Mouse (Mus musculus) heart, embryonic 14.5 days (tissue): Measurements from ENCODE around the gene Vipas39. TPM values are rescaled to one million over a fixed set of nuclear protein-coding genes. Genes with fewer than 3 reads are reported as not detected.
"Not testable (repeated sequence)": the region's sequence is repeated elsewhere in the genome, so short reads cannot be mapped to it uniquely, and the experiment has no call there.

Experiments
- ATAC-seq: fragments of 200-750 bp; cut with Nextera tagmentation; 2 replicates; pipeline ENCODE4 v1.8.0; 2017; ENCODE audit warnings: low read depth, moderate TSS enrichment; ENCODE audit not compliant: insufficient number of reproducible peaks, insufficient read depth, low FRiP score
- H3K27ac ChIP-seq, 2 experiments: fragments of 200-500 bp in 1 of 2; fragments of 300-500 bp in 1 of 2; sonication (generic) in 1 of 2; replicated peaks in 1 of 2; 2 replicates each; pipeline ENCODE4 v1.5.1; 2012 to 2014; ENCODE audit warnings: low read depth in 2 of 2, low read length in 2 of 2, control low read depth in 1 of 2, mild to moderate bottlenecking in 1 of 2, mixed read lengths in 1 of 2; ENCODE audit not compliant: control insufficient read depth in 1 of 2, insufficient read depth in 1 of 2
- H3K27me3 ChIP-seq: fragments of 300-500 bp; sonication (generic); 2 replicates; pipeline ENCODE4 v1.6.1; 2014; ENCODE audit warnings: mild to moderate bottlenecking, low read length, control low read depth; ENCODE audit not compliant: control insufficient read depth, insufficient read depth
- H3K36me3 ChIP-seq: fragments of 300-500 bp; sonication (generic); 2 replicates; pipeline ENCODE4 v1.6.1; 2014; ENCODE audit warnings: mild to moderate bottlenecking, control low read depth, low read length, mixed read lengths; ENCODE audit not compliant: control insufficient read depth, insufficient read depth
- H3K4me1 ChIP-seq, 2 experiments: fragments of 200-500 bp in 1 of 2; fragments of 300-500 bp in 1 of 2; sonication (generic) in 1 of 2; 2 replicates each; pipeline ENCODE4 v1.6.1; 2012 to 2014; ENCODE audit warnings: low read length in 2 of 2, control low read depth in 1 of 2, mixed read lengths in 1 of 2; ENCODE audit not compliant: control insufficient read depth in 2 of 2, insufficient read depth in 2 of 2
- H3K4me2 ChIP-seq: fragments of 300-500 bp; sonication (generic); 2 replicates; pipeline ENCODE4 v1.6.1; 2014; ENCODE audit warnings: mild to moderate bottlenecking, low read length
- H3K4me3 ChIP-seq, 2 experiments: fragments of 200-500 bp in 1 of 2; fragments of 300-500 bp in 1 of 2; sonication (generic) in 1 of 2; 2 replicates each; pipeline ENCODE4 v1.5.1; 2012 to 2014; ENCODE audit warnings: low read length in 2 of 2, mild to moderate bottlenecking in 2 of 2, control low read depth in 1 of 2, low read depth in 1 of 2, moderate library complexity in 1 of 2; ENCODE audit not compliant: control insufficient read depth in 1 of 2, insufficient read depth in 1 of 2
- H3K9ac ChIP-seq: fragments of 300-500 bp; sonication (generic); 2 replicates; pipeline ENCODE4 v1.6.1; 2014; ENCODE audit warnings: mild to moderate bottlenecking, low read length
- H3K9me3 ChIP-seq: fragments of 300-500 bp; sonication (generic); 2 replicates; pipeline ENCODE4 v1.6.1; 2016; ENCODE audit warnings: low read length, control low read depth; ENCODE audit not compliant: control insufficient read depth
- WGBS: fragments of 180-500 bp; shearing (Covaris S2); extraction: QIAGEN DNeasy Blood & Tissue Kit; methylation state at CpG from one replicate; pipeline ENCODE4 v1.1.7; 2014; 5-methylcytosine and 5-hydroxymethylcytosine counted together
- polyA plus RNA-seq: library from polyadenylated mRNA; unstranded; fragments of >200 nt; fragmentation: Nextera tagmentation; extraction: Ambion mirVana; gene quantifications from 2 replicates; pipeline ENCODE4 v1.2.1, GENCODE M21; 2014

The Vipas39 gene
- polyA plus RNA-seq, 1 experiment from 2014 or later, result 39.2 TPM

DNA sequence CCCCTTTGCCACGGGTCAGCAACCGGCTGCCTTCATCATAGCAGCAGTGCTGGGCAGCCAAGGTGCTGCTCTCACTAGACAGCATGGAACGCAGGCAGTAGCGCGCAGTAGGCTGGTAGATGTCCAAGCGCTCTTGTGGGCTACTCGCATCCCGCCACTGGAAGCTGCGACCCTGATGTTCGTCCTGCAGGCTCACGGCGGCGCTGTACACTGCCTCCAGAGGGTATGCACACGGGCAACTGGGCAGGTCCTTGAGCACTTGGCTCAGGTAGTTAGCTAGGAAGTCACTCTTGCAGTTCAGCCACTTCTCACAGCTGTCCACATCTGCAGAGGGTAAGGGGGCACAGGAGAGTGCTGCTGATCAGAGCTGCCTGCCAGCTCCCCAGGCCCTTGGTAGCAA lies 13.8 kb upstream of the Vipas39 start:
- peaks cover 18% of the 10 kb centered on the region for H3K36me3 ChIP-seq
- H3K9me3 ChIP-seq, result no peaks in the 10 kb centered on the region
- H3K27ac ChIP-seq, result no peak overlapping the region
- H3K27me3 ChIP-seq, result no peaks in the 10 kb centered on the region
- no peak overlapping the region for H3K9ac ChIP-seq
- no peak for ATAC-seq
- 58% methylated on average over 14 of the region's 14 CpGs for WGBS
- no peak overlapping the region for H3K4me2 ChIP-seq
- peaks cover 15 to 29% of the 10 kb centered on the region in 2 experiments for H3K4me1 ChIP-seq
- no peak overlapping the region for H3K4me3 ChIP-seq

DNA sequence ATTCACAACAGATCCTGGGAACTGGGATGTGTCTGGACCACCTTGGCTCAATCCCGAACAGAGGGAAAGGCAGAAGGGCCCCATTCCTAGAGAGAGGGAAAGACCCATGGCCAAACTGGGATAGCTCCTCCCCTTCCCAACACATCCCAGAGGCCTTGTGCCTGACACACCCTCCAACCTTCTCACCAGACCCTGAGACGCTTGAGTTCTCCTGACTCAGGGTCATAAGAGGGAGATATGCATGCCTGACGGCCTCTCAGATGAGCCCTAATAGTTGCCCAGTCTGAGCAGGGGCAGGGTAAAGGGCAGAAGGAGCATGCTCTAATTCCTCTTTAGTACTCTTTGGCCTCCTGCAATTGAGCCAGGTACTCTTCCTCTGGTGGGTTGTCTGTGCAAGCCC lies 13.3 kb upstream of the Vipas39 start:
- no peak overlapping the region for H3K9ac ChIP-seq
- H3K4me1 ChIP-seq, result peaks cover 15 to 29% of the 10 kb centered on the region in 2 experiments
- ATAC-seq, result no peak
- H3K27me3 ChIP-seq, result no peaks in the 10 kb centered on the region
- H3K4me2 ChIP-seq, result no peak overlapping the region
- WGBS, result 35% methylated on average over 3 of the region's 3 CpGs
- peak overlapping the region in 1 of 2 experiments; percentile 80; a peak in 2 of 4 replicates for H3K27ac ChIP-seq
- H3K36me3 ChIP-seq, result peaks cover 24% of the 10 kb centered on the region
- no peak overlapping the region for H3K4me3 ChIP-seq
- H3K9me3 ChIP-seq, result no peaks in the 10 kb centered on the region

DNA sequence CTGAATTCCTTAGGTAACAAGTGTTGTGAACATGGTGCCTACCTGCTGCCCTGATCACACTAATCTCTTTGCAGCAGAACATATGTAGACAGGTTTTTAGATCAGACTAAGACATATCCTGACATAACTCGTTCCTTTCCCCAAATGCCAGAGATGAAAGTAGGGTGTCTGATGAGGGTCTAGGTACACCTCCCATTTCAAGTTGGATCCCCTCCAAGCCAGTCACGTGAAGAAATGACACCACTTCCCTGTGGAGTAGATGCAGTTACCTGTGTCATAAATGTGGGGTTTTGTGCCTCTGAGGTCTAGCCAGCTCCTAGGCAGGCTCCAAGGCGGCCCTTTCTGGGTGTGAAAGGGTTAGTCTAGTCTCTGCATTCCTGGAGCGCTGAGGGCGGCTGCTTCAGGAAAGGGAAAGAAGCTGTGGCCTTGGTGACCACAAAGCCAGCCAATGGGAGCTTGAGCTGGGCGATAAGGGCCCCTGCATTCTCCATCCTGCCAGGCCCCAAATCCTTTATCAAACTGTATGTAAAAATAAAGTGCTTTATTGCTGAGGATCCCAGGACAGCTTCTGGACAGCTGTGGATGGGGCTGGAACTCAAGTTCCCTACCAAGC lies 12.2 kb upstream of the Vipas39 start:
- 0 out of 2 replicates have a peak overlapping the region, but pooled peaks have one; percentile 10 for H3K9ac ChIP-seq
- H3K36me3 ChIP-seq, result peaks cover 35% of the 10 kb centered on the region
- peak; percentile 84 for ATAC-seq
- no peaks in the 10 kb centered on the region for H3K27me3 ChIP-seq
- H3K4me3 ChIP-seq, result peak overlapping the region in 1 of 2 experiments; percentile 9; a peak in 1 of 4 replicates
- WGBS, result 8% methylated on average over 6 of the region's 6 CpGs
- peaks cover 15 to 29% of the 10 kb centered on the region in 2 experiments for H3K4me1 ChIP-seq
- no peaks in the 10 kb centered on the region for H3K9me3 ChIP-seq
- H3K27ac ChIP-seq, result peak overlapping the region; percentile 50 to 82; a peak in 3 of 4 replicates
- peak overlapping the region; percentile 57 for H3K4me2 ChIP-seq

DNA sequence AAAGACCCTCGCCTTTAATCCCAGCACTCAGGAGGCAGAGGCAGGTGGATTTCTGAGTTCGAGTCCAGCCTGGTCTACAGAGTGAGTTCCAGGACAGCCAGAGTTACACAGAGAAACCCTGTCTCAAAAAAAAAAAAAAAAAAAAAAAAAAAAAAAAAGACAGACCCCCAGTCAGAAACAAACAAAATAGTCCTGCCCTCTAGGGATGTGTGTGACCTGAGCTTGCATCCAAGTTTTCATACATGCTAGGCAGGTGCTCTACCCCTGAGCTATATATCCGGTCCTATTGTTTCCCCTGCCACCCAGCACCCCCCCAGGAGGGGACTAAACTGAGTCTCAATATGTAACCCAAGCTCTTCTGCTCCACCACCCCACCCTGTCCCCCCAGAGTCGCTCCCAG lies 11.2 kb upstream of the Vipas39 start:
- not testable (repeated sequence) for ATAC-seq, H3K9ac ChIP-seq, H3K9me3 ChIP-seq, H3K4me2 ChIP-seq, H3K27me3 ChIP-seq, H3K4me3 ChIP-seq
- peaks cover 15 to 25% of the 10 kb centered on the region in 2 experiments for H3K4me1 ChIP-seq
- H3K36me3 ChIP-seq, result peaks cover 45% of the 10 kb centered on the region
- H3K27ac ChIP-seq, result peak overlapping the region in 1 of 2 experiments; percentile 58; a peak in 2 of 4 replicates
- WGBS, result 79% methylated on average over 4 of the region's 4 CpGs

DNA sequence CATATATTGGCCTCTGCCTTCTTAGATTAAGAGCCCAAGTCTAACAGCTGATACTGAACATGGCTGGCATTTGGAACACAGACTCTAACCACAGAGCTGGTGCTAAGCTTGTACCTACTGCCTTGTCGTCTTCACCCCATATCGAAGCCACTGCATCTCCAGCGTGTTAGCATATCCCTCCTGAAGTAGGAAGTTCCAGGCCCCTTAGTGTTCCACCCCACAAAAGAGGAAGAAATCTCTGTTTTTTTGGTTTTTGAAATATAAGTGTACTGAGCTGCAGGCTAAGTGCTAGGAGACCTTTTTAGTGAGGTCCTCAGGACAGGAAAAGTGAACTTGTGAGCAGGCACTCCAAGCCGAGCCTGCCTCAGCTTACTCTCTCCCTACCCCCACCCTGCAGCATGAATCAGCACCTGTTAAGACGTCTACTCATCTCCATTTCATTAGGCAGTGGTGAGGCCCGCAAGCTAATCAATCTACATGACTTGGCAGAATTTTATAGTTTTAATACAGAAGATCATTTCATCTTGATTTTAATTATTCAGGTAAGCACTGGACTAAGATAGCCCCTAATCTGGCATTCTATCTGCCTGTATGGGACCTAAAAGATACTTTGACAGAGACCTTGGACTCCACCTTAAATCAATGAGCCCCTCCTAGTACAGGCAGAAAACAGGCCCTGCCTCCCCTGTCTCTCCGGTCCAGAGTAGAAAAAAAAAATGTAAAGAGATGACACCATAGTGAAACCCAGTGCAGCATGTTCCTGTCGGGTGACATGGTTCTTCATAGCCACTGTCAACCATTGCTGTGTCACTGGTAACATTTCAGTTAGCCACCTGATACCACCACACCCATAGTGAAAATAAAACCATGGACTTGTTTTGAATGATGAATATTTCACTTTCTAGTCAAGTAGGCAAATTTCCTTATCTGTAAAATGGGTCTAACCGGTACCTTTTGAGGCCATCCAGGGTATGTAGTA lies 9.1 kb upstream of the Vipas39 start:
- Histone ChIP-seq H3K36me3 (peaks cover 66% of the 10 kb centered on the region), H3K27ac (no peak overlapping the region), H3K4me2 (no peak overlapping the region), H3K4me1 (peaks cover 15 to 25% of the 10 kb centered on the region in 2 experiments), H3K27me3 (no peaks in the 10 kb centered on the region), H3K4me3 (no peak overlapping the region), H3K9ac (no peak overlapping the region), H3K9me3 (no peaks in the 10 kb centered on the region)
- WGBS, result 85% methylated on average over 9 of the region's 9 CpGs
- no peak for ATAC-seq

DNA sequence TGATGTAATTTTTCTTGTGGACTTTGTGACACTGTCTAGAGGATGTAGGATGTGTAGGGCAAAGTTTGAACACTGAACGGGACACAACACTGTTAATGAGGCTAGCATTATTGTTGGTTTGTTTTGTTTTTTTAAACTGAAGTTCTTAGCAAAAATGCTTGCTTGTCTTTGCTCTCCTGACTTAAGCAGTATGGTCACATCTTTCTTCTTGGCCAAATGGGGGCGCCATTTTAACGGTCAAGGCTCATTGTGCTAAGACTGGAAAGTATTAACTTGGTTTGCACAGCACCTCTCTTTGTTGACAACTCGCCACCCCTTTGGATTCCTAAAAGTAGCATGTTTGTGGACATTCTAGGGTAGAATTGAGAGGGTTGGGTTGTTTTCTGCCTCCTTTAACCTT lies 1.6 kb upstream of the Vipas39 start:
- H3K27ac ChIP-seq, result no peak overlapping the region
- H3K36me3 ChIP-seq, result peaks cover 63% of the 10 kb centered on the region
- peak overlapping the region; percentile 93 for H3K9ac ChIP-seq
- no peaks in the 10 kb centered on the region for H3K27me3 ChIP-seq
- ATAC-seq, result no peak
- H3K4me2 ChIP-seq, result peak overlapping the region; percentile 81
- H3K4me1 ChIP-seq, result peaks cover 5 to 15% of the 10 kb centered on the region in 2 experiments
- 19% methylated on average over 4 of the region's 4 CpGs for WGBS
- H3K9me3 ChIP-seq, result no peaks in the 10 kb centered on the region
- H3K4me3 ChIP-seq, result peak overlapping the region in 1 of 2 experiments; percentile 85; a peak in 2 of 4 replicates

DNA sequence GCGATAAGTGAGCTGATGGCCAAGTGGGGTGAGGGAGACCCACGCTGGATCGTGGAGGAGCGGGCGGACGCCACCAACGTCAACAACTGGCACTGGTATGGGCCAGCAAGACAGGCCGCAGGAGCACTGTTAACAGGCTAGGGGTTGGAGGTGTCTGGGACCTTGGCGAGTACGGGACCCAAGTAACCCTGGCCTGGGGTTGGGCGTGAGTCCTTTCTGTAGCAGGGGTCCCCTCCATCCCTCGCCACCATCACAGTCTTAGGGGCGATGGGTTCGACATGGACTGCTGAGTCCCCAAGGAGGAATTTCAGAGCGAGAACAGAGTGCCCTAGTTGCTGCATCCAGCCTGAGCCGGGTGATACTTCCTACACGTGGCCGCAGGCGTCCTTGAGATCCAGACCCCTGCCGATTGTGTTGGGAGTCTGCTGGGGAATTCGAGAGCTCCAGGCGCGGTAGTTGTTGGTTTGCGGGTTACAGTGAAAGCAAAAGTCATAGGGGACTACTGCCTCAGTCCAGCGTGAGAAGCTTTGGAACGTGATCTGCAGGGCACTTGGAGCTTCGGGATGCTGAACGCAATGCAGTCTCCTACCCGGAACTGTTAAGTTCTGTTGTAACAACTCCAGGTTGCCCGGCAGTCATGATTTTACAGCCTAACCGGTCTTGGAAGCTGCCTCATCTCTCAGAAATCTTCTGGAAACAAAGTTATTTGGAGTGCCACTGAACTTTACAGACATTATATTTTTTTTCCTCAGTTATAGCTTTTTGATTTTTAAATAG lies 959 bp upstream of the Vipas39 start:
- WGBS, result 0% methylated on average over 31 of the region's 31 CpGs
- peak overlapping the region; percentile 93 for H3K9ac ChIP-seq
- no peaks in the 10 kb centered on the region for H3K27me3 ChIP-seq

More for the DNA sequence above, 959 bp upstream of the Vipas39 start:
- ATAC-seq, result peak; percentile 66
- H3K9me3 ChIP-seq, result no peaks in the 10 kb centered on the region
- H3K4me1 ChIP-seq, result peaks cover 5 to 15% of the 10 kb centered on the region in 2 experiments
- peak overlapping the region; percentile 79 to 92 for H3K27ac ChIP-seq
- H3K4me3 ChIP-seq, result peak overlapping the region; percentile 63 to 85
- peak overlapping the region; percentile 81 for H3K4me2 ChIP-seq
- H3K36me3 ChIP-seq, result peaks cover 63% of the 10 kb centered on the region
